Mouse (Mus musculus) liver, embryonic 12.5 days (tissue): ENCODE results near the gene Rsbn1. TPM values are rescaled to one million over a fixed set of nuclear protein-coding genes. Genes with fewer than 3 reads are reported as not detected.

Source experiments
- ATAC-seq: fragments of 200-750 bp; cut with Nextera tagmentation; 2 replicates; pipeline ENCODE4 v1.8.0; 2017; ENCODE audit warnings: moderate number of reproducible peaks, mild to moderate bottlenecking, moderate library complexity
- H3K27ac ChIP-seq: fragments of 300-500 bp; sonication (generic); 2 replicates; pipeline ENCODE4 v1.5.1; 2016; ENCODE audit warnings: mild to moderate bottlenecking
- H3K27me3 ChIP-seq: fragments of 300-500 bp; sonication (generic); replicated peaks from 2 replicates; pipeline ENCODE4 v1.6.1; 2016; ENCODE audit warnings: mild to moderate bottlenecking, moderate library complexity
- H3K36me3 ChIP-seq: fragments of 300-500 bp; sonication (generic); 2 replicates; pipeline ENCODE4 v1.6.1; 2016; ENCODE audit warnings: mild to moderate bottlenecking, moderate library complexity
- H3K4me1 ChIP-seq: fragments of 300-500 bp; sonication (generic); 2 replicates; pipeline ENCODE4 v1.6.1; 2016
- H3K4me2 ChIP-seq: fragments of 300-500 bp; sonication (generic); 2 replicates; pipeline ENCODE4 v1.6.1; 2016; ENCODE audit warnings: mild to moderate bottlenecking, moderate library complexity
- H3K4me3 ChIP-seq: fragments of 300-500 bp; sonication (generic); 2 replicates; pipeline ENCODE4 v1.5.1; 2016; ENCODE audit warnings: mild to moderate bottlenecking, moderate library complexity
- H3K9ac ChIP-seq: fragments of 300-500 bp; sonication (generic); 2 replicates; pipeline ENCODE4 v1.6.1; 2016; ENCODE audit warnings: mild to moderate bottlenecking, moderate library complexity
- H3K9me3 ChIP-seq: fragments of 300-500 bp; sonication (generic); replicated peaks from 2 replicates; pipeline ENCODE4 v1.6.1; 2016; ENCODE audit warnings: mild to moderate bottlenecking, moderate library complexity
- WGBS: fragments of 180-500 bp; shearing (Covaris S2); methylation state at CpG from one replicate; pipeline ENCODE4 v1.1.7; 2016; ENCODE audit not compliant: insufficient replicate concordance; 5-methylcytosine and 5-hydroxymethylcytosine counted together
- polyA plus RNA-seq: library from polyadenylated mRNA; unstranded; fragments of >200 nt; fragmentation: Nextera tagmentation; extraction: Ambion mirVana; gene quantifications from 2 replicates; pipeline ENCODE4 v1.2.1, GENCODE M21; 2016

The Rsbn1 gene
- polyA plus RNA-seq, 1 experiment from 2014 or later = 6.7 TPM

GRCm38 (mm10) chr3:104009924-104010662 is 96.2 kb downstream of the Rsbn1 start:
- 75% methylated on average over 5 of the region's 5 CpGs for WGBS

GRCm38 (mm10) chr3:104011972-104012371 is 98.1 kb downstream of the Rsbn1 start:
- ATAC-seq = no peak
- Histone ChIP-seq H3K4me2 (no peak overlapping the region), H3K4me3 (no peak overlapping the region), H3K9me3 (no peaks in the 10 kb centered on the region), H3K4me1 (no peaks in the 10 kb centered on the region), H3K36me3 (peaks cover 44% of the 10 kb centered on the region), H3K9ac (no peak overlapping the region), H3K27me3 (no peaks in the 10 kb centered on the region), H3K27ac (no peak overlapping the region)
- 51% methylated on average over 2 of the region's 2 CpGs for WGBS

More at GRCm38 (mm10) chr3:104009924-104010662, 96.2 kb downstream of the Rsbn1 start:
- ATAC-seq = no peak
- no peak overlapping the region for H3K9ac ChIP-seq
- no peak overlapping the region for H3K4me3 ChIP-seq
- H3K9me3 ChIP-seq = no peaks in the 10 kb centered on the region
- H3K4me1 ChIP-seq = no peaks in the 10 kb centered on the region
- H3K36me3 ChIP-seq = peaks cover 48% of the 10 kb centered on the region
- H3K27me3 ChIP-seq = no peaks in the 10 kb centered on the region
- H3K27ac ChIP-seq = no peak overlapping the region
- H3K4me2 ChIP-seq = no peak overlapping the region

Other genes starting within 250 kb of the Rsbn1 start
- gene Olfml3, start 176.1 kb upstream of the Rsbn1 start, polyA plus RNA-seq = 3.3 and 3.4 TPM in 2 replicates
- not detected in 2 replicates for gene Gm10964, start 174.8 kb upstream of the Rsbn1 start, polyA plus RNA-seq
- 17.7 and 18.1 TPM in 2 replicates for gene Hipk1, start 122.6 kb upstream of the Rsbn1 start, polyA plus RNA-seq
- 28.4 and 30.8 TPM in 2 replicates for gene Dclre1b, start 104.7 kb upstream of the Rsbn1 start, polyA plus RNA-seq
- gene Ap4b1, start 104.6 kb upstream of the Rsbn1 start, polyA plus RNA-seq = 18.7 and 19.4 TPM in 2 replicates
- gene Gm43064, start 104.5 kb upstream of the Rsbn1 start, polyA plus RNA-seq = 0.56 and 0.60 TPM in 2 replicates
- gene Bcl2l15, start 81.5 kb upstream of the Rsbn1 start, polyA plus RNA-seq = 1.6 and 1.7 TPM in 2 replicates
- gene Ptpn22, start 54.3 kb upstream of the Rsbn1 start, polyA plus RNA-seq = 2.0 TPM in 2 replicates
- gene Phtf1, start 54.0 kb downstream of the Rsbn1 start, polyA plus RNA-seq = 13.2 TPM in 2 replicates